ENCODE assay signal across 8 mouse cellular contexts in the genomic region with DNA sequence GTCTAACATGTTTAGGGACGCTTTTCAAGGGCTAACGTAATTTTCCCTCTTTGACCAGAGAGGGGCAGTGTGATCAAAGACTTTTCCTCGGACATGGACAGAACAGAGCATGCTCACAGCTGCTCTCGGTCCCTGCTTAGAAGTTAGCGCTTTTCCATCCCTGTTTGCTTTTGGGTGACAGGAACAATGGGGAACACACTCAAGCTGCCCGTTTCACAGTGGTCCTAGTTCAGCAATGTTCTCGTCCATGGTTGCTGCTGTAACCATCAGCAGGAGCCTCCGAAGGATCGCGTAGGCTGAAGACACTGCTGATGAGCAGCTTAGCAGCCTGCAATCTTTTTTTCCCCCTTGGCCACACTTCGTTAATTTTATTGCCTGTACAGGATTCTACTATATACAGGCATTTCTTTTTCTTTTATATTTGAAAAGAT.
DNase-seq lines count a peak whose midpoint lies in the region; ATAC-seq and TF ChIP-seq lines count a peak whose summit lies in the region.

No protein-coding gene starts in this region.

- H3K36me3 ChIP-seq in heart, adult 2 months (ENCODE audit: control insufficient read depth, insufficient read depth, low read length) = no peaks in the 10 kb centered on the region
- no peaks in the 10 kb centered on the region for H3K36me3 ChIP-seq in kidney, adult 2 months (ENCODE audit: control insufficient read depth, insufficient read depth, low read length)
- no peaks in the 10 kb centered on the region for H3K36me3 ChIP-seq in midbrain, embryonic 12.5 days
- H3K36me3 ChIP-seq in stomach, embryonic 14.5 days (ENCODE audit: control insufficient read depth, insufficient read depth, low read length) = no peaks in the 10 kb centered on the region

- 10% methylated on average over 11 of the region's 11 CpGs for WGBS in heart, adult 2 months
- 3% methylated on average over 11 of the region's 11 CpGs for WGBS in kidney, adult 2 months
- WGBS in midbrain, embryonic 12.5 days = 4% methylated on average over 11 of the region's 11 CpGs
- 8% methylated on average over 11 of the region's 11 CpGs for WGBS in stomach, embryonic 14.5 days

- peak; percentile 60 for DNase-seq in adrenal gland, postnatal 10 days
- peak; percentile 78 for DNase-seq in embryo, embryonic 9.5 days (ENCODE audit: extremely low spot score)
- peak; percentile 33 to 37 for DNase-seq in heart, adult 2 months
- DNase-seq in kidney, adult 2 months = peak; percentile 59
- peak; percentile 42 for DNase-seq in left cerebral cortex, postnatal 4 days

- H3K27ac ChIP-seq in heart, adult 2 months = no peak overlapping the region
- H3K27ac ChIP-seq in kidney, adult 2 months (ENCODE audit: insufficient read depth, low read depth, low read length) = no peak overlapping the region
- no peak overlapping the region for H3K27ac ChIP-seq in midbrain, embryonic 12.5 days (replicated peaks)
- H3K27ac ChIP-seq in stomach, embryonic 14.5 days (ENCODE audit: low read length) = no peak overlapping the region

- peak overlapping the region; percentile 25; the same call in 1 of the 2 replicates for H3K4me3 ChIP-seq in heart, adult 2 months
- H3K4me3 ChIP-seq in kidney, adult 2 months (ENCODE audit: insufficient read depth, low read depth, low read length) = peak overlapping the region; percentile 10; the same call in 1 of the 2 replicates
- peak overlapping the region; percentile 51 for H3K4me3 ChIP-seq in midbrain, embryonic 12.5 days
- H3K4me3 ChIP-seq in stomach, embryonic 14.5 days (ENCODE audit: low read depth, low read length) = peak overlapping the region; percentile 31

- no peaks in the 10 kb centered on the region for H3K79me2 ChIP-seq in heart, adult 2 months (replicated peaks; ENCODE audit: control insufficient read depth, insufficient read depth, low read length)

- ATAC-seq in midbrain, embryonic 12.5 days (ENCODE audit: low FRiP score, low read depth) = peak; percentile 90
- ATAC-seq in stomach, embryonic 14.5 days (ENCODE audit: insufficient number of reproducible peaks, insufficient read depth, low FRiP score, low read depth) = peak; percentile 77; the same call in 1 of the 2 replicates
- no peak for ATAC-seq in inflammation-experienced regulatory T-cells, adult 6 months

- H3K4me1 ChIP-seq in heart, adult 2 months (ENCODE audit: control insufficient read depth, insufficient read depth, low read length) = no peaks in the 10 kb centered on the region
- no peaks in the 10 kb centered on the region for H3K4me1 ChIP-seq in kidney, adult 2 months (ENCODE audit: control insufficient read depth, insufficient read depth, low read length)
- H3K4me1 ChIP-seq in midbrain, embryonic 12.5 days = no peaks in the 10 kb centered on the region
- H3K4me1 ChIP-seq in stomach, embryonic 14.5 days (ENCODE audit: control insufficient read depth, insufficient read depth, low read length) = 0 out of 2 replicates have a peak, but pooled peaks cover 2% of the 10 kb centered on the region

- no peaks in the 10 kb centered on the region for H3K9me3 ChIP-seq in midbrain, embryonic 12.5 days
- no peaks in the 10 kb centered on the region for H3K9me3 ChIP-seq in stomach, embryonic 14.5 days (ENCODE audit: control insufficient read depth, low read depth, low read length)

- no peaks in the 10 kb centered on the region for H3K27me3 ChIP-seq in heart, adult 2 months (ENCODE audit: control insufficient read depth, insufficient read depth, low read length)
- no peaks in the 10 kb centered on the region for H3K27me3 ChIP-seq in kidney, adult 2 months (replicated peaks; ENCODE audit: control insufficient read depth, insufficient read depth, low read length)
- H3K27me3 ChIP-seq in midbrain, embryonic 12.5 days = no peaks in the 10 kb centered on the region
- no peaks in the 10 kb centered on the region for H3K27me3 ChIP-seq in stomach, embryonic 14.5 days (ENCODE audit: control insufficient read depth, insufficient read depth, low read length)

- TF ChIP-seq EP300 in heart, adult 2 months (IDR thresholded peaks at IDR 0.05; ENCODE audit: insufficient read depth, low read depth, low read length) = no peak

- no peak overlapping the region for H3K9ac ChIP-seq in heart, adult 2 months (ENCODE audit: low read depth, low read length)
- peak overlapping the region; percentile 54 for H3K9ac ChIP-seq in midbrain, embryonic 12.5 days (replicated peaks)
- H3K9ac ChIP-seq in stomach, embryonic 14.5 days (replicated peaks; ENCODE audit: low read depth, low read length) = no peak overlapping the region

- peak overlapping the region; percentile 59 for H3K4me2 ChIP-seq in midbrain, embryonic 12.5 days (replicated peaks)
- H3K4me2 ChIP-seq in stomach, embryonic 14.5 days (replicated peaks; ENCODE audit: low read depth, low read length) = peak overlapping the region; percentile 40

- TF ChIP-seq POLR2A in heart, adult 2 months (IDR thresholded peaks at IDR 0.05; ENCODE audit: insufficient read depth, low read depth, low read length) = no peak
- no peak for TF ChIP-seq POLR2A in kidney, adult 2 months (IDR thresholded peaks at IDR 0.05; ENCODE audit: low read depth, low read length)

- TF ChIP-seq CTCF in heart, adult 2 months (IDR thresholded peaks at IDR 0.05) = peak; percentile 71
- TF ChIP-seq CTCF in kidney, adult 2 months (conservative IDR thresholded peaks at IDR 0.05; ENCODE audit: insufficient read depth, insufficient read length, low read depth, low read length) = peak; percentile 67

- intact Hi-C loops in heart, adult 2 months (cut with DNase I) = loop anchor here (5.0 to 10.0 kb wide), 3 partner anchors 318 to 475 kb away; no protein-coding TSS in a partner anchor
- intact Hi-C loops in left cerebral cortex, postnatal 4 days (cut with DNase I) = loop anchor here (5.0 kb wide), 2 partner anchors 475 to 610 kb away; no protein-coding TSS in a partner anchor
